Mouse (Mus musculus) olfactory bulb, adult 2 months (tissue): ENCODE measurements around the gene Sap30l.

Experiments used
- CTCF ChIP-seq: fragments of 200-500 bp; IDR thresholded peaks from 2 replicates; pipeline ENCODE4 v1.5.1; 2012; ENCODE audit warnings: low read depth, mild to moderate bottlenecking, low read length, moderate library complexity; ENCODE audit not compliant: insufficient read depth
- POLR2A ChIP-seq: fragments of 200-500 bp; IDR thresholded peaks from 2 replicates; pipeline ENCODE4 v1.6.1; 2012; ENCODE audit warnings: mild to moderate bottlenecking, low read depth, low read length, moderate library complexity; ENCODE audit not compliant: insufficient read depth

- no peak for TF ChIP-seq POLR2A
- TF ChIP-seq CTCF = no peak
These were observed 28.0 kb upstream of the Sap30l start for GRCm38 (mm10) chr11:57773479-57773878.
